Mouse (Mus musculus) thymus, postnatal 36 days (tissue): ENCODE data around the gene Rnpepl1.

Experiments used
- DNase-seq, 2 experiments: peaks; one replicate each; pipeline ENCODE4 v3.0.0; 2022; ENCODE audit warnings: mixed read lengths in 2 of 2

Gene Rnpepl1

DNA sequence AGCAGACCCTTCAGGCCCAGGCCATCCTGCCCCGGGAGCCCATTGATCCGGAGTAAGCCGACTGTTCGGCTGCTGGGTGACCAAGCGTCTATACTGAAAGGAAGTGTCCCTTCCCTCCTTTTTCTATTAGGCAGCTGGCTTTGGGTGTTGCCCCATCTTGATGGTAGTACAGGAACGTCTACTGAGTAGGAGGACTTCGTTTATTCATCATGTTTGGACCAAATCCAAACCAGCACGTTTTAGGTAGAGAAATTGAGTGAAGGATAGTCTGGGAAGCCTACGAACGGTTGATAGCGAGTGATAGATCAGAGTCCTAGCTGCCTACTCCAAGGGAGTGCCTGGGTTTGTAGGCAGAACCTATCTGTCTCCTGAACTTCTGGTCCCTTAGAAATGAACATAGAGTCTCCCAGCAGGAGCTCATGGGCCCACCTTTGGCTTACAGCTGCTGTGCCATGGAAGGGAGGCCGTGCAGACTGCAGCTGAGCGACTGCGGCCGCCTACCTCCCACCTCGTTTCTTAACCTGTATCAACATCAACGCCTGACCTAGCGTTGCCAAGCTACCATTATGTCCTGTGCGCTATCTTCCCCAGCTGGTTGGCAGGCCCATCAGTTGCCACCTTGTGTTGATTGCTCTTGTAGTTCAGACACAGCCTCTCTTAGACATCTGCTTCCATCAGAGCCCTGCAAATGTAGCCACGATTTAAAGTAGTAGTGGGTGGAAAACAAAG lies 2.8 kb upstream of the Rnpepl1 start:
- DNase-seq = no peak

- DNase-seq = peak in 1 of 2 experiments; percentile 10
Observed at GRCm38 (mm10) chr1:92908664-92909063, 1.9 kb upstream of the Rnpepl1 start.

DNA sequence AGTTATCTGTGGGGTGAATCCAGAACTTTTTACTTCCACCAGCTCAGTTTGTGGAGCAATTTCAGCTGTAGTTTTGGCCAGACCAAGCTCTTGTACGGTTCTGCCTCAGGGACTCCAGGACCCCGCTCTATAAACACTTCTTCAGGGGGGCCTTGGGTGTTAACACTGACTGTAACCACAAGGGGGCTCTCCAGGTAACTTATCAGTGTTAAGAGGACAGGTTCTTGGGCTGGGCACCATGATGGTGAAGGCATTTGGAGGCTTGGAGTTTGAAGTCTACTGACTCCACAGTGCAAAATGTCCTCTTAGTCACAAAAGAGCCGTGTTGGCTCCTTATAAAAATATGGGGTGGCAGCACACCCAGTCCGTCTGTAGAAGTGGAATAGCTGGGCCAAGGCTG lies 1.5 kb upstream of the Rnpepl1 start:
- peak; percentile 37 to 47 for DNase-seq

- DNase-seq = peak; percentile 59 to 64
Observed at GRCm38 (mm10) chr1:92910925-92911720, 540 bp downstream of the Rnpepl1 start.

GRCm38 (mm10) chr1:92911721-92912138 lies 1.1 kb downstream of the Rnpepl1 start:
- DNase-seq = peak; percentile 19 to 27

- peak; percentile 44 to 59 for DNase-seq
Observed at GRCm38 (mm10) chr1:92912286-92912685, 1.7 kb downstream of the Rnpepl1 start.

DNA sequence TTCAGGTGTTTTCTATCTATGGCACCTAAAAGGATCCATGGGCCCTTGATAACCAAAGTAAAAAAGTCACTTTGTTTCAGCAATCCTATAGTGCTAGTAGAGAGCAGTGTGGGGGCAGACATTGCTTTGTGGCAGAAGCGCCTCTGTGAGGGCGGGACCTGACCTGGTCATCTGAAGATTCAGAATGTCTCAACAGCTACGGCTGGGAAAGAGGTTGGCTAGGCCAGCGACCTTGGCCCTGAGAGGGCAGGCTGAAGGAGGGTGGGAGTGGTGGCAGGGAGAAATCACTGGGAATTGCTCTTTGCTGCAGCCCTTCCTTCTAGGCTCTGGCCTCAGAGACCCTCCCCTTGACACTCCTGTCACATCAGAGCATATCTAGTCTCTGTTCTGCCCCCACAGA lies 3.7 kb downstream of the Rnpepl1 start:
- no peak for DNase-seq

DNA sequence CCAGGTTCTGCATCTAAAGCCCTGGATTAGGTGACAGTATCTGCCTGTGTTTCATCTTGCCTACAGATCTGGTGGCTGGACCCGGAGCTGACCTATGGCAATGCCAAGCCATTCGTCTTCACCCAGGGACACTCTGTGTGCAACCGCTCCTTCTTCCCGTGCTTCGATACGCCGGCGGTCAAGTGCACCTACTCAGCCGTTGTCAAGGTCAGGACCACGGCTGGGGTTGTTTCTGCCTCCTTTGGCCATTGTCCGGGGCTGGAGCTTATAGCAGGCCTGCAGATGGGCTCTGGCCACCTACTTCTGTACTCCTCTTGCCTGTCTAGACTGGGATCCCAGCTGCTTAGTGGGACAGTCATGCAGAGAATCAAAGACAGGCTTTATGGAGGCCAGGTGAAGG lies 4.4 kb downstream of the Rnpepl1 start:
- no peak for DNase-seq

- no peak for DNase-seq
Observed at GRCm38 (mm10) chr1:92916725-92917124, 6.1 kb downstream of the Rnpepl1 start.

- DNase-seq = no peak
Observed at GRCm38 (mm10) chr1:92919151-92919550, 8.6 kb downstream of the Rnpepl1 start.

- DNase-seq = no peak
Observed at GRCm38 (mm10) chr1:92919775-92920174, 9.2 kb downstream of the Rnpepl1 start.

- no peak for DNase-seq
Observed at GRCm38 (mm10) chr1:92920474-92921200, 10.1 kb downstream of the Rnpepl1 start.

- no peak for DNase-seq
Observed at GRCm38 (mm10) chr1:92921496-92921895, 10.9 kb downstream of the Rnpepl1 start.

DNA sequence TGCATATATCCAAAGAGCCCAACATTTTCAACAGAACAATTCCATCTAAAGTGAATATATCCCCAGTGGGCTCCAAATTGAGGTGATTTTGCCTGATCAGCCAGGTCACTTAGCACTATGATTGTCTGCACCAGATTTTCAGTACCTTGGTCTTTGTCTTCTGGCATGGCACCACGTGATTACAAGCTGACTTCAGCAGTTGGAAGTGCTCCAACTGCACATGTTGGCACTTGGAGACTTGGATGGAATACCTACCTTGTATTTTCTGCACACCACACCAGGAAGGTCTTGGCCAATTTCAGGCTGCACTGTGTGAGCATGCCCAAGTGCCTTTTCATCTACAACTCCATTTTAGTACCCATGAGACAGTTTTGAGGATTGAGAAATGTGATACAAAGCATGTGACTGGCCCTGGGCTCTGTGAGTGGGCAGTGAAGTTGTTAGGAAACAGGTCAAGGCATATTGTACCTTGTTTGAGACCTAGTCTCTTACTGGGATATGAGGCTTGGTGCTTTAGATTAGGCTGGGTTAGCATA lies 19.7 kb downstream of the Rnpepl1 start:
- DNase-seq = no peak

DNA sequence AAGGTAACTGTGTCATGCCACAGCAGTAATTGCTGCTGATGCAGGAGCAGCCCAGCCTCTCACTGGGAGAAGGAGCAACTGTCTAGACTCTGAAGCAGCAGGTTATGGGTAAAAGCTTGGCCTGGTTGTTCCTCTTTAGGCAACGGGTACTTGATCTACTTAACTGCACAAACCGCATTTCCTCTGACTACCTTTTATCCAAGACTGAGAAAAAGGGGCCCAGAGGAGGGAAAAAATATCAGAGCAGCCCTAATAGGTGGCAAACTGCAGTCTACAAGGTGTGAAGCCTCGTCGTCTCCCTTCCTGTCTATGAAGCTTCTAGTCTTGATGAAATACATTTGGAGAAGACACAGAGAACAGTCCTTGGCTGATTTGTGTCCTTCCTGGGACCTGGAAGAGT lies 23.0 kb downstream of the Rnpepl1 start:
- no peak for DNase-seq

DNA sequence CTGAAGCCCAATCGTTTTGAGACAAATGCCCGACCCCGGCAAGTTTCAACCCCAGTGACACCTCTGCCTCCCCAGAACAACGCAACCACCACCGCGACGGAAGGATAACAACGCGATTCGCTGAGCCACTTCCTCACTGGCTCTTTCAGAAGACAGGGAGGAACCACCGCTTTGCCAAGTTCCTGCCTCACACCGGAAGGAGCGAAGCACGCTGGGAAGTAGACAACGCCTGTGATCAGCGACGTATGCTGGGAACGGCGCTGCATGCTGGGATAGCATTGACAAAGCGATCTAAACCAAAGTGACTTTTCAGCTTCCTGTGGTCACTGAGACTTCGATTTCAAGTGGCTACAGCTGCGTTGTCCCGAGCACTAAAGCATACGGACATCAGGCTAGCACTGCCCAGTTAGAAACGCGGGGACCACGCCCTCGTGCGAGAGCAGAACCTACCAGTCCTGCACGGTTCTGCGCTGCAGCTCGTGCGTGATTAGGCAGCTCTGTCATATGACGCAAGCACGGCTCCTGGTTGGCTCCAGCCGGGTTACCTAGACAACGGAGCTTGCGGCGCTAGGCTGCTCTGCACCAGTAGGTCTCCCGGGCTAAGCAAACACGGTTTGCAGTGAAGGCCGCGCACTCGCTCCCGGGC lies 23.7 kb downstream of the Rnpepl1 start, which contains the start of gene Capn10:
TSS of gene Capn10 (plus strand) at position 195 of the 646 bp plus-strand sequence.
- peak; percentile 88 to 90 for DNase-seq

GRCm38 (mm10) chr1:92935054-92935962 lies 24.7 kb downstream of the Rnpepl1 start:
- DNase-seq = no peak

- DNase-seq = no peak
Observed at GRCm38 (mm10) chr1:92935977-92936376, 25.4 kb downstream of the Rnpepl1 start.

- no peak for DNase-seq
Observed at GRCm38 (mm10) chr1:92936467-92936866, 25.9 kb downstream of the Rnpepl1 start.

DNA sequence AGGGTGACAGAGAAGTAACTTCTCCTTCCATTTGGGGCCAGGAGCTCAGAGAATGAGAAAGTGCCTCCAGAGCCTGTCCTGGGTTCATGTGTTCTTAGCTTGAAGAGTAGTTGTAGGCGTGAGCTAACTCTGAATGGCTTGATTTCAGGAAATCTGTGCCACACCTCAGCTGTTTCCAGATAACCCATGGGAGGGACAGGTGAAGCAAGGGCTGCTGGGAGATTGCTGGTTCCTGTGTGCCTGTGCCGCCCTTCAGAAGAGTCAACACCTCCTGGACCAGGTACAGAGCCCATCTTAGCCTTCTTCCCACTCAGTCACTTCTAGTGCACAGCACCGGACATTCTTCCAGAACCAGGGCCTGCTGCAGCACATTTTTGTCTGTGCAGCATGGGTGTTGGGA lies 27.2 kb downstream of the Rnpepl1 start:
- DNase-seq = no peak

DNA sequence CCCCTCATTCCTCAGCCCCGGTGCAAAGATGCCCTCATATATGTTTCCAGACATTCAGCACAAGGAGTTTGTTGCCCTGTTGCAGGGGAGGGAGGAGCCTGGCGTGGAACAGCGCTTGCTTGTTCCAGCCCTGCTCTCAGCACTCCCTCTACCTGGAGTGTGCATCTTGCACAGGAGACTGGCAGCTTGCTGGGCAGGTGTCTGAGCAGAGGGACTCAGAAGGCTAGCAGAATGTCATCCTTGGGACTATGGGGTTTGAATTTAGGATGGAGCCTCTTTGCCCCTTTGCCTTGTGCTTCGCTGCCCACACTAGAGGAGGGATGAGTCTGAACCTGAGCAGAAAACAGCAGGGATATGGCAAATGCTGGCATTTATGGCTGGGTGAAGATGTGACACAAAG lies 29.2 kb downstream of the Rnpepl1 start:
- DNase-seq = no peak
